Mouse (Mus musculus): ENCODE results near the gene Kif21a. TPM values are rescaled to one million over a fixed set of nuclear protein-coding genes. Genes with fewer than 3 reads are reported as not detected.

The Kif21a gene
- polyA plus RNA-seq, 1 experiment from 2014 or later = 26.7 TPM

DNA sequence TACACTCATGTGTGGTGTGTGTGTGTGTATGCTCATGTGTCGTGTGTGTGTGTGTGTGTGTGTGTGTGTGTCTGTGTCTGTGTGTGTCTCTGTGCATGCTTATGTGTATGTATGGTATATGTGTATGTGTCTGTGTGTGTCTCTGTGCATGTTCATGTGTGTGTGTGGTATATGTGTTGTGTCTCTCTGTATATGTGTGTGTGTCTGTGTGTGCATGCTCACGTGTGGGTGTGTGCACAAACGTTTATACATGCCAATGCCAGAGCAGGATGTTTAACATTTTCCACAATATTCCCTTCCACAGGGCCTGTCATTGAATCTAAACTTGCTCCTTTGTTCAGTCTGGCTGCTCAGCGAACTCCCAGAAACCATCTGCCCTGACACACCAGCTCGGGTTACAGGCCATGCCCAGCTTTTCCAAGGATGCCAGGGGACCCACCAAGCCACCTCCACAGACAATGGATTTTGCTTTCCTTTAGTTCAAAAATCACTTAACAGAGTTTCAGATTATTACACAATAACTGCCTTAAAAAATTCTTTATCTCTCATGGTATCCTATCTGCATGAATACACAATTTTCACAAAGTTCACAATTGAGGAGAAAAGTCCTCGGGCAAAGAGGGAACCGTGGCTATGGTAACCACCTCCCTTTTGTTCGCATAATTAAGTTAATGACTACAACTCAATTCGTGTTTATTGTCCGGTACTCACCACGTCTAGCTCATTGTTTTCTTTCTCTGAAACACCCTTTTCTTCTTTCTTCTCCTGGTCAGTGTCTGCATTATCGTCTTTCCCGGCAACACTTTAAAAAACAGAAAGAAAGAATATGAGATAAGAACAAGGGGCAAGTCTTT lies 77.6 kb downstream of the Kif21a start:
- Histone ChIP-seq H3K9me3 (no peaks in the 10 kb centered on the region), H3K27me3 (ENCODE audit: poor library complexity, severe bottlenecking) (no peaks in the 10 kb centered on the region), H3K27ac (peak overlapping the region; percentile 45), H3K36me3 (replicated peaks) (peaks cover 65% of the 10 kb centered on the region), H3K4me3 (no peak overlapping the region), H3K4me1 (peaks cover 26% of the 10 kb centered on the region)
- DNase-seq (ENCODE audit: extremely low spot score, low spot score) = peak; percentile 52
- WGBS = 39% methylated on average over 13 of the region's 13 CpGs

- peaks cover 79% of the 10 kb centered on the region for H3K36me3 ChIP-seq (replicated peaks)
These were observed 86.4 kb downstream of the Kif21a start for GRCm38 (mm10) chr15:90963320-90963719.

DNA sequence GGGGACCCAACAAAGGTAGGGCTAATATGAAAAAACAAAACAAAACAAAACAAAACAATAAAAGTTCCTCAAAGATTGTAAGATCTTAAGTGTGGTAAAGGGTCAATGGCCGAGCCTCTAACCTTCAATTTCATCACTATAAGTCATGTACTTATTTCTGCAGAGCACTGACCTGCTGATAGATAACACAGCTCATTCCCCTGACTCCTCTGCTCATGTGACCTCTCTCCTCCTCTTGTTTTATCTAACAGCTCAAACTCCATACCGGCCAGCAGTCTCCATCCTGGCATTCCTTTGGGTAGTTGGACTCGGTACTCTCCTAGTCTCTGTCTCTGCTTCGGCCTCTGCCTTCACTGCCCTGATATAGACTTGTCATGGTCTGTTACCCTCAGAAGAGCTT lies 87.2 kb downstream of the Kif21a start:
- Histone ChIP-seq H3K4me3 (no peak overlapping the region), H3K27me3 (ENCODE audit: poor library complexity, severe bottlenecking) (no peaks in the 10 kb centered on the region), H3K27ac (no peak overlapping the region), H3K9me3 (no peaks in the 10 kb centered on the region), H3K4me1 (no peaks in the 10 kb centered on the region), H3K36me3 (replicated peaks) (peaks cover 77% of the 10 kb centered on the region)
- WGBS = 92% methylated on average over 4 of the region's 4 CpGs
- DNase-seq (ENCODE audit: extremely low spot score, low spot score) = no peak

More at GRCm38 (mm10) chr15:90963320-90963719, 86.4 kb downstream of the Kif21a start:
- no peaks in the 10 kb centered on the region for H3K4me1 ChIP-seq
- no peak for DNase-seq (ENCODE audit: extremely low spot score, low spot score)
- no peak overlapping the region for H3K4me3 ChIP-seq
- H3K9me3 ChIP-seq = no peaks in the 10 kb centered on the region
- H3K27me3 ChIP-seq (ENCODE audit: poor library complexity, severe bottlenecking) = no peaks in the 10 kb centered on the region
- 76% methylated on average over 2 of the region's 2 CpGs for whole genome bisulfite sequencing
- no peak overlapping the region for H3K27ac ChIP-seq

DNA sequence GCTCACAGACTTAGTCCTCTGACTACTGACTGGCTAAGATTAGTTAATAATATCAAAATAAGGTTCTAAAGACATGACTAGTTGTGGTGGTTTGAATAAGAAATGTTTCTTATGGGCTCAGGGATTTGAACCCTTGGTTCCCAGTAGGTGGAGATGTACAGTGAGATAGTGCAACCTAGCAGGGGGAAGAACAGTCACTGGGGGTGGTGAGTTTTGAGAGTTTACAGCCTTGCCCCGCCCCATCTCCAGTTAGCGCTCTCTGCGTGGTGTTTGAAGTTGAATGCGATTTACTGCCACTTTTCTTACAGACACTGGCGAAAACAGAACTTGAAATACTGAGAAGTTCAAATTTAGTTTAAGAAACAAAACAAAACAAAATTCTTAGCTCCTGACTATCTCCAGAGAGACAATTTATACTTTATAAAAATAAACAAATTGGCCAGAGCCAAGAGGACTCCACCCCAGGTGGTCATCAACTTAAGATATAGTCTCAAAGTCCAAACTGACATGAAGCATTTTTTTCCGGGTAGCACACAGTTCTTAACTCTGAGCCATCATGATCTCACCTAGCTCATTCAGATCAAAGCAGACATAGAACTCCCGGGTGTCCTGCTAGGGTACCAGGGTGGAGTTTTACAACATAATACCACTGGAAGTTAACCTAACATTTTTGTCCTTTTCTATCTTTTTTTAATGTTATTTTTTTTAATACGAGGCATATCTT lies 88.8 kb downstream of the Kif21a start:
- H3K9me3 ChIP-seq = no peaks in the 10 kb centered on the region
- WGBS = 94% methylated on average over 8 of the region's 8 CpGs
- H3K36me3 ChIP-seq (replicated peaks) = peaks cover 77% of the 10 kb centered on the region
- no peaks in the 10 kb centered on the region for H3K27me3 ChIP-seq (ENCODE audit: poor library complexity, severe bottlenecking)
- DNase-seq (ENCODE audit: extremely low spot score, low spot score) = no peak
- H3K27ac ChIP-seq = no peak overlapping the region
- no peaks in the 10 kb centered on the region for H3K4me1 ChIP-seq
- no peak overlapping the region for H3K4me3 ChIP-seq

DNA sequence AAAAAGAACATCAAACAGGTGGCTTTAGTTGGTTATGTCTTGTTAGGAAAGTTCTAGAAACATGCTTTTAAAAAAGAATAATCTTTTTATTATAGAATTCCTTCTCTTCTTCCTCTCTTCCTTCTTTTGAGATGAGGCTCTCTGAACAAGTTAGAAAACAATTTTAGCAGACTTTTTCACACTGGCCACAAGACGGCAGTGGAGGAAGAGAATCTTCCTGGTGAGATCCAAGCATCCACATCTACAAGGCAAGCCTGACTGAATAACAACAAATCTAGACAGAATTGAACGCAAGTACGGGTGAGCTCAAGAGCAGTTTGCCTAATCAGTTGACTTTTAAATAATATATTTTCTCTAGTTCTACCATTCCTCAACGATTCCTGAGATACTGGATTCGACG lies 98.4 kb downstream of the Kif21a start:
- DNase-seq (ENCODE audit: extremely low spot score, low spot score) = no peak
- peaks cover 75% of the 10 kb centered on the region for H3K36me3 ChIP-seq (replicated peaks)
- H3K27ac ChIP-seq = no peak overlapping the region
- no peaks in the 10 kb centered on the region for H3K27me3 ChIP-seq (ENCODE audit: poor library complexity, severe bottlenecking)
- no peaks in the 10 kb centered on the region for H3K4me1 ChIP-seq
- no peaks in the 10 kb centered on the region for H3K9me3 ChIP-seq
- H3K4me3 ChIP-seq = no peak overlapping the region
- WGBS = 92% methylated on average over 6 of the region's 6 CpGs

DNA sequence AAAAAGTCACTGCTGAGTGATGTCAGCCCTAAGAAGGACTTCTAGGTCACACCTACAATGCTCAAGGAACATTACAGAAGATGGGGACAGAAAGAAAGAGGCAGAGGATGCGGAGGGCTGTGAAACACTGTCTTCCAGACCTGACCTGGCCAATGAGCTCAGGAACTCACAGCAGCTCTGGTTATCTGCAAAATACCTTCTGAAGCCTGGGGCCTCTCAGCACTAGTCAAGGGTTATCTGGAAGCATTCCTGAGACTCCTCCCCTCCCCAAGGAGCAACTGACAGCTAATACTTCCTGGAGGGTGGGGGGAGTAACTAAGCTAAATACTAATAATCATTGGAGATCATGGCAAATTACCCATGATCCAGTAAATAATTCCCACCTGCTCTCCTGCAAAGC lies 111.3 kb downstream of the Kif21a start:
- Histone ChIP-seq H3K27ac (no peak overlapping the region), H3K4me3 (no peak overlapping the region), H3K27me3 (ENCODE audit: poor library complexity, severe bottlenecking) (no peaks in the 10 kb centered on the region), H3K4me1 (no peaks in the 10 kb centered on the region), H3K9me3 (peaks cover 2% of the 10 kb centered on the region; the same call in 1 of the 2 replicates), H3K36me3 (replicated peaks) (peaks cover 99% of the 10 kb centered on the region)
- no peak for DNase-seq (ENCODE audit: extremely low spot score, low spot score)
- 92% methylated on average over 1 of the region's 1 CpGs for WGBS

DNA sequence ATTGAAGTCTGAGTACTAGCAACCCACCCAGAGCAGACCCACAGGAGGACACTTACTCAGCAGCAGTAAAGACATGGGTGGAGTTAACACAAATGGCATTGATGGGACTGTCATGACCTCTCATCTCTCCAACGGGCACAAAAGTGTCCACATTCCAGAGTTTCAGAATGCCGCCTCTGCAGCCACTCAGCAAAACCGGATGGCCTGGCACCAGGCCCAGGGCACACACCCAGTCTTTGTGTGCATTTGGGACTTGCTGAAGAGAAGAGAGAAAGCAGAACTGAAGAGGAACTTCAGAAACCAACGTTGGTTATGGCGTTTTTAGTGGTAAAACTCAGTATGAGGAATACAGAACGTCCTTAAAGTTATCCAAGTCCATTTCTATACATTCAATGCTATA lies 114.2 kb downstream of the Kif21a start:
- Histone ChIP-seq H3K9me3 (no peaks in the 10 kb centered on the region), H3K4me3 (no peak overlapping the region), H3K27me3 (ENCODE audit: poor library complexity, severe bottlenecking) (no peaks in the 10 kb centered on the region), H3K4me1 (no peaks in the 10 kb centered on the region), H3K27ac (no peak overlapping the region), H3K36me3 (replicated peaks) (peaks cover 77% of the 10 kb centered on the region)
- DNase-seq (ENCODE audit: extremely low spot score, low spot score) = no peak
- WGBS = 93% methylated on average over 6 of the region's 6 CpGs

- H3K4me3 ChIP-seq = no peak overlapping the region
- H3K9me3 ChIP-seq = no peaks in the 10 kb centered on the region
- H3K36me3 ChIP-seq (replicated peaks) = peaks cover 36% of the 10 kb centered on the region
- H3K4me1 ChIP-seq = no peaks in the 10 kb centered on the region
- DNase-seq (ENCODE audit: extremely low spot score, low spot score) = no peak
- WGBS = 77% methylated on average over 5 of the region's 5 CpGs
- no peak overlapping the region for H3K27ac ChIP-seq
- H3K27me3 ChIP-seq (ENCODE audit: poor library complexity, severe bottlenecking) = no peaks in the 10 kb centered on the region
These were observed 118.3 kb downstream of the Kif21a start for GRCm38 (mm10) chr15:90931451-90931850.

DNA sequence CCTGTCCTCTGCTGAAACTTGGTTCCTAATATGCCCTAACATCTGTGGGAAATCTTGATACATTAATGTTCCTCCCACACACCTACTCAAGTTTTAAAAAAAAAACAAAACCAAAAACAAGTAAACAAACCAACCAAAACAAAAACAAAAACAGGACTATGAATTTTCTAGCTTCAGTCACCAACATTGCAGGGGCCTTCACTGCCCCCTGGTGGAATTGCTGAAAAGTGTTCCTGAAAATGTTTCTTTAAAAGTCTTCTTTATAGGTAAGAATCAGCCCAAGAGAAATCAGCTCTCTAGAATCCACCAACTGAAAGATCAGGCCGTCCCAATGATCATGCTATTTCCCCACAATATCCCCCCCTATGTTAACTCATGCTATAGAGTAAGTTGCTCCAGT lies 120.7 kb downstream of the Kif21a start:
- 41% methylated on average over 1 of the region's 1 CpGs for WGBS
- peak; percentile 27 for DNase-seq (ENCODE audit: extremely low spot score, low spot score)

GRCm38 (mm10) chr15:90896480-90896879 lies 153.3 kb downstream of the Kif21a start:
- Histone ChIP-seq H3K36me3 (replicated peaks) (no peaks in the 10 kb centered on the region), H3K4me1 (no peaks in the 10 kb centered on the region), H3K27me3 (ENCODE audit: poor library complexity, severe bottlenecking) (no peaks in the 10 kb centered on the region), H3K4me3 (no peak overlapping the region), H3K27ac (no peak overlapping the region), H3K9me3 (no peaks in the 10 kb centered on the region)
- 91% methylated on average over 9 of the region's 9 CpGs for WGBS
- no peak for DNase-seq (ENCODE audit: extremely low spot score, low spot score)

More for the DNA sequence above, 120.7 kb downstream of the Kif21a start:
- Histone ChIP-seq H3K27me3 (ENCODE audit: poor library complexity, severe bottlenecking) (no peaks in the 10 kb centered on the region), H3K4me1 (no peaks in the 10 kb centered on the region), H3K4me3 (no peak overlapping the region), H3K9me3 (0 out of 2 replicates have a peak, but pooled peaks cover 8% of the 10 kb centered on the region), H3K27ac (no peak overlapping the region), H3K36me3 (replicated peaks) (peaks cover 12% of the 10 kb centered on the region)

- no peaks in the 10 kb centered on the region for H3K27me3 ChIP-seq (ENCODE audit: poor library complexity, severe bottlenecking)
- H3K4me1 ChIP-seq = no peaks in the 10 kb centered on the region
- no peak overlapping the region for H3K27ac ChIP-seq
- no peak for DNase-seq (ENCODE audit: extremely low spot score, low spot score)
- WGBS = 85% methylated on average over 8 of the region's 8 CpGs
- H3K4me3 ChIP-seq = no peak overlapping the region
- H3K9me3 ChIP-seq = no peaks in the 10 kb centered on the region
- H3K36me3 ChIP-seq (replicated peaks) = no peaks in the 10 kb centered on the region
These were observed 162.3 kb downstream of the Kif21a start for GRCm38 (mm10) chr15:90887466-90887865.

Data from forebrain, embryonic 10.5 days (tissue).